Mouse (Mus musculus): ENCODE data around the gene Tbck. TPM values are rescaled to one million over a fixed set of nuclear protein-coding genes. Genes with fewer than 3 reads are reported as not detected.

Tbck gene
- total and polyA plus RNA-seq, 3 experiments, result 3.7 to 14.0 (median 13.4) TPM

DNA sequence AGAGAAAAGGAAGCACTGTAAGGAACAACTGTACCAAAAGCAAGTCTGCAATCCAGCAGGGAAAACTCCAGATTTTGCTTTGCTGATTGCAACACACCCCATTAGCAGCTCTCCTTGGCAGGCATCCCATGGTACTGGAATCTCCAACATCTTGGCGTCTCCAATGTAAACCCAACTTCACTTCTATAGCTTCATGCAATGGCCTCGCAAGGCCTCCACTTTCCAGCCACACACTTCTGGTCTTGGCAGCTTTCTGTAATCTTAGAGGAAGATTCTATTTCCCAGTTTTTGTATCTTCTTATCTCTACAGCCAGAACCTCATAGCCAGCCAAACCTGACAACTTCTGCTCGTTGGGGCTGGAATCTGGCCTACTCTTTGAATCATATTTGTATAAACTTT lies 32.2 kb upstream of the Tbck start:
- Histone ChIP-seq H3K27me3 (ENCODE audit: control insufficient read depth, insufficient read depth, low read length) (no peaks in the 10 kb centered on the region), H3K9ac (ENCODE audit: low read depth, low read length) (no peak overlapping the region), H3K27ac (no peak overlapping the region), H3K36me3 (ENCODE audit: control insufficient read depth, insufficient read depth, low read length) (no peaks in the 10 kb centered on the region), H3K4me1 (ENCODE audit: control insufficient read depth, insufficient read depth, low read length) (no peaks in the 10 kb centered on the region), H3K79me2 (replicated peaks; ENCODE audit: control insufficient read depth, insufficient read depth, low read length) (no peaks in the 10 kb centered on the region), H3K4me3 (no peak overlapping the region)
- TF ChIP-seq POLR2A (IDR thresholded peaks at IDR 0.05; ENCODE audit: insufficient read depth, low read depth, low read length), result no peak
- TF ChIP-seq CTCF (IDR thresholded peaks at IDR 0.05), result no peak
- no peak for TF ChIP-seq EP300 (IDR thresholded peaks at IDR 0.05; ENCODE audit: insufficient read depth, low read depth, low read length)
- intact Hi-C loops (cut with DNase I), result no loop called here
- WGBS, result 65% methylated on average over 3 of the region's 3 CpGs
- DNase-seq, result peak; percentile 42 to 45

DNA sequence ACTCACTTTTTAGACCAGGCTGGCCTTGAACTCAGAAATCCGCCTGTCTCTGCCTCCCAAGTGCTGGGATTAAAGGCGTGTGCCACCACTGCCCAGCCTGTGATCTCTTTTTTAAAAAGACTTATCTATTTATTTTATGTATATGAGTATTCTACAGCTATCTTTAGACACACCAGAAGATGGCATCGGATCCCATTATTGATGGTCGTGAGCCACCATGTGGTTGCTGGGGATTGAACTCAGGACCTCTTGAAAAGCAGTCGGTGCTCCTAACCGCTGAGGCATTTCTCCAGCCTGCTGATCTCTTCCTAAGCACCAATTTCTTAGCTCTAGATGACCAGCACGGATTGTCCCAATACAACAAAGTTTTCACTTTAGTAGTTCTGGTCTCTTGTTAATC lies 30.0 kb upstream of the Tbck start:
- WGBS, result 89% methylated on average over 7 of the region's 7 CpGs
- no peaks in the 10 kb centered on the region for H3K36me3 ChIP-seq (ENCODE audit: control insufficient read depth, insufficient read depth, low read length)
- TF ChIP-seq CTCF (IDR thresholded peaks at IDR 0.05) (no peak), EP300 (IDR thresholded peaks at IDR 0.05; ENCODE audit: insufficient read depth, low read depth, low read length) (no peak), POLR2A (IDR thresholded peaks at IDR 0.05; ENCODE audit: insufficient read depth, low read depth, low read length) (no peak)
- H3K4me1 ChIP-seq (ENCODE audit: control insufficient read depth, insufficient read depth, low read length), result no peaks in the 10 kb centered on the region
- intact Hi-C loops (cut with DNase I), result no loop called here
- no peaks in the 10 kb centered on the region for H3K27me3 ChIP-seq (ENCODE audit: control insufficient read depth, insufficient read depth, low read length)
- no peak overlapping the region for H3K4me3 ChIP-seq
- no peak overlapping the region for H3K27ac ChIP-seq
- DNase-seq, result no peak
- no peak overlapping the region for H3K9ac ChIP-seq (ENCODE audit: low read depth, low read length)
- H3K79me2 ChIP-seq (replicated peaks; ENCODE audit: control insufficient read depth, insufficient read depth, low read length), result no peaks in the 10 kb centered on the region

DNA sequence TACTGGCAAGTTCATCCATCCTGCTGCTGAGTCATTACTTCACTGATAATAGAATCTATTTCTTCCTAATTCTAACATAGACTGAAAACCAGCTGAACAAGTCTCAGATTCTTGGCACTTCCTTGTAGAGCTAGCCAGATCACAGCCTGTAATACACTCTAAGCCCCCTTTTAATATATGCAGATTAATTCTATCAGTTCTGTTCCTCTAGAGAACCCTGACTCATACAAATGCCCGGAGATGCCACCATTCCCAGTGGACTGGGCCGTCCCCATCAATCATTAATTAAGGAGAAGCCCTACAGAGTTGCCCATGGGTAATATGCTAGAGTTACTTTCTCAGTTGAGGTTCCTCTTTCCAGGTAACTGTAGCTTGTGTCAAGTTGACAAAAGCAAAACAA lies 28.0 kb upstream of the Tbck start:
- 89% methylated on average over 2 of the region's 2 CpGs for WGBS
- Histone ChIP-seq H3K9ac (ENCODE audit: low read depth, low read length) (no peak overlapping the region), H3K79me2 (replicated peaks; ENCODE audit: control insufficient read depth, insufficient read depth, low read length) (no peaks in the 10 kb centered on the region), H3K36me3 (ENCODE audit: control insufficient read depth, insufficient read depth, low read length) (no peaks in the 10 kb centered on the region; the same call in 1 of the 2 replicates), H3K4me3 (no peak overlapping the region), H3K4me1 (ENCODE audit: control insufficient read depth, insufficient read depth, low read length) (no peaks in the 10 kb centered on the region), H3K27me3 (ENCODE audit: control insufficient read depth, insufficient read depth, low read length) (no peaks in the 10 kb centered on the region), H3K27ac (no peak overlapping the region)
- TF ChIP-seq POLR2A (IDR thresholded peaks at IDR 0.05; ENCODE audit: insufficient read depth, low read depth, low read length), result no peak
- no peak for TF ChIP-seq CTCF (IDR thresholded peaks at IDR 0.05)
- no peak for TF ChIP-seq EP300 (IDR thresholded peaks at IDR 0.05; ENCODE audit: insufficient read depth, low read depth, low read length)
- intact Hi-C loops (cut with DNase I), result no loop called here
- DNase-seq, result no peak

DNA sequence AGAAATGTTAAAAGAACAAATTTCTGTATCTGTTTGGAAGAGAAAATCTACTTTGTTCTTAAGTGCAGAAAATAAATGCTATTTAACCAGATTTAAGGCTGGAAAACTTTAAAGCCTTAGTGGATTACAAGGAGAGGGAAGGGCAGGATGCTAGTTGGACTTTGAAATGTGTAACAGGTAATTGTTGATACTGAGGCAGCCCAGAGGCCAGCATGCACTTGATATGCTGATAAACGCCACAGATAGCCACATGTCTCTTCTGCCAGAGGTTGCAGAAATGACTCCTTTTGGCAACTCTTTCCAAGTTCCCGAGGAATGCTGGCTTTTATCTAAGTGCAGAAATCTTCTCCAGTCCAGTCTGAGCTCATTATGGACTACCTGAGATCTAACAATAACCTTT lies 6.5 kb upstream of the Tbck start:
- no peak overlapping the region for H3K4me3 ChIP-seq
- WGBS, result 69% methylated on average over 2 of the region's 2 CpGs
- no peak for DNase-seq
- TF ChIP-seq CTCF (IDR thresholded peaks at IDR 0.05) (no peak), POLR2A (IDR thresholded peaks at IDR 0.05; ENCODE audit: insufficient read depth, low read depth, low read length) (no peak), EP300 (IDR thresholded peaks at IDR 0.05; ENCODE audit: insufficient read depth, low read depth, low read length) (no peak)
- no peaks in the 10 kb centered on the region for H3K4me1 ChIP-seq (ENCODE audit: control insufficient read depth, insufficient read depth, low read length)
- H3K27ac ChIP-seq, result no peak overlapping the region
- no peaks in the 10 kb centered on the region for H3K79me2 ChIP-seq (replicated peaks; ENCODE audit: control insufficient read depth, insufficient read depth, low read length)
- intact Hi-C loops (cut with DNase I), result loop anchor here (2.0 kb wide), 1 partner anchor 13 kb away; no protein-coding TSS in a partner anchor
- peaks cover under 1% of the 10 kb centered on the region; the same call in 1 of the 2 replicates for H3K36me3 ChIP-seq (ENCODE audit: control insufficient read depth, insufficient read depth, low read length)
- H3K9ac ChIP-seq (ENCODE audit: low read depth, low read length), result no peak overlapping the region
- no peaks in the 10 kb centered on the region for H3K27me3 ChIP-seq (ENCODE audit: control insufficient read depth, insufficient read depth, low read length)

DNA sequence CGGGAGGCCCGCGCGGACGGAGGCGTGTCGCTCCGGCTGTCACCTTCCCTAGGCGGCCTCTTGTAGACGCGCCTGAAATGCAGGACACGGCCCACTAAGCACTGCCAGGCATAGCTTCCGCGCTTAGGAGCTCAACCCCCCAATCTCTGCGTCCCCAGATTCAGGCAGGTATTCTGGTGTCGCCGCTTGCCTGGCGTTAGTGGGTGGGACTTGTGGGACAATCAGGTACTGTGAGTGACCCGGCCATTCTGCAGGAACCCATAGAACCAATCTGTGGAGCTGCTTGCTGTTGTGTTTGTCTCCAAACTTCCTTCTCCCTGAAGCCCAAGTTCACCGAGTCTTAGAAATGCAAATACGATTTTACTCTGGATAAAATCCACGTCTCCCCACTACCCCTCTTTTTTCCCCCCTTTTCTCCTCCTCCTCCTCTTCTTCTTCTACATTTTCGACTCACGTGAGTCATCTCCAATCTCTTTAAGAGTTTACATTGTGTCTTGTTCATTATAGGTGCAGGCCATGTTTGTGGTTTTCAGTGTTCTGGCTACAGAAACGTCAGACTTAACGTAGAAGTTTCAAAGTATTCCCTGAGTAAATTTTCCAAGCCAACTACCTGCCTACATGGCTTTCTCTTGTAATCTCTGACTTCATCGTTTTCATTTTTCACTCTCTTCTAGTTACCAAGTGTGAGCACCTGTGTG lies 436 bp downstream of the Tbck start, which contains the start of gene Aimp1:
Gene Aimp1, minus strand, starts transcription at position 140 of the 698 bp plus-strand sequence.
- TF ChIP-seq CTCF (IDR thresholded peaks at IDR 0.05) (no peak), EP300 (IDR thresholded peaks at IDR 0.05; ENCODE audit: insufficient read depth, low read depth, low read length) (no peak), POLR2A (IDR thresholded peaks at IDR 0.05; ENCODE audit: insufficient read depth, low read depth, low read length) (no peak)
- Histone ChIP-seq H3K4me3 (peak within 1 kb of the TSS; percentile 74), H3K27ac (peak within 1 kb of the TSS; percentile 99), H3K27me3 (ENCODE audit: control insufficient read depth, insufficient read depth, low read length) (no peaks in the 10 kb centered on the region), H3K79me2 (replicated peaks; ENCODE audit: control insufficient read depth, insufficient read depth, low read length) (no peaks in the 10 kb centered on the region), H3K36me3 (ENCODE audit: control insufficient read depth, insufficient read depth, low read length) (peaks cover 6% of the 10 kb centered on the region), H3K4me1 (ENCODE audit: control insufficient read depth, insufficient read depth, low read length) (peaks cover 5% of the 10 kb centered on the region), H3K9ac (ENCODE audit: low read depth, low read length) (peak within 1 kb of the TSS; percentile 89)
- DNase-seq, result no peak
- under 1% methylated on average over 27 of the region's 27 CpGs for WGBS
- intact Hi-C loops (cut with DNase I), result loop anchor here (5.0 kb wide), 1 partner anchor 408 kb away; the partner anchor contains the start of genes Gstcd and Ints12

DNA sequence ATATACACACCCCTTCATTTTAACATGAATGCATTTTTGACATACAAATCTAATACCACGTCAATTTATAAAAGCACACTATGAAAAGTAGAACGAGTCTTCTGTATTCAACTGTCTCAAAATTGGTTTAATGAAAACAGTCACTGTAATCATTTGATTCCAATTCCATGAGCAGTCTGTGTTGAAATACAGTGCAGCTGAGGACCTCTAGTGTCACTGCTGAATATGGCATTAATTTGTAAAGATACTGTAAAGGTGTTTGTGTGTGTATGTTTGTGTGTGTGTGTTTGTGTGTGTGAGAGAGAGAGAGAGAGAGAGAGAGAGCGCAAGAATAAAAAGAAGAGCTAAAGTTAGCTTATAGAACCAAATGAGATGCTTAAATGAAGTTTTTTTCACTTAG lies 17.4 kb downstream of the Tbck start:
- 75% methylated on average over 3 of the region's 3 CpGs for WGBS
- no peak for DNase-seq
- Histone ChIP-seq H3K27ac (no peak overlapping the region), H3K27me3 (ENCODE audit: control insufficient read depth, insufficient read depth, low read length) (no peaks in the 10 kb centered on the region), H3K4me3 (no peak overlapping the region), H3K36me3 (ENCODE audit: control insufficient read depth, insufficient read depth, low read length) (no peaks in the 10 kb centered on the region), H3K79me2 (replicated peaks; ENCODE audit: control insufficient read depth, insufficient read depth, low read length) (peaks cover 2% of the 10 kb centered on the region; the same call in 1 of the 2 replicates), H3K4me1 (ENCODE audit: control insufficient read depth, insufficient read depth, low read length) (no peaks in the 10 kb centered on the region), H3K9ac (ENCODE audit: low read depth, low read length) (no peak overlapping the region)
- intact Hi-C loops (cut with DNase I), result no loop called here
- TF ChIP-seq CTCF (IDR thresholded peaks at IDR 0.05), result peak; percentile 58
- no peak for TF ChIP-seq POLR2A (IDR thresholded peaks at IDR 0.05; ENCODE audit: insufficient read depth, low read depth, low read length)

All from heart, adult 2 months (tissue).